Mouse (Mus musculus) liver, embryonic 13.5 days (tissue): ENCODE data around the gene Gng5. TPM values are rescaled to one million over a fixed set of nuclear protein-coding genes. Genes with fewer than 3 reads are reported as not detected.

Source experiments
- ATAC-seq: fragments of 200-750 bp; cut with Nextera tagmentation; 2 replicates; pipeline ENCODE4 v1.8.0; 2017; ENCODE audit warnings: low read depth, mild to moderate bottlenecking, moderate number of reproducible peaks, moderate library complexity
- DNase-seq: peaks from one replicate; pipeline ENCODE4 v3.0.0; 2022
- H3K27ac ChIP-seq: fragments of 300-500 bp; sonication (generic); 2 replicates; pipeline ENCODE4 v1.5.1; 2015; ENCODE audit warnings: moderate library complexity, mild to moderate bottlenecking, inconsistent platforms
- H3K27me3 ChIP-seq: fragments of 300-500 bp; sonication (generic); 2 replicates; pipeline ENCODE4 v1.6.1; 2015; ENCODE audit warnings: mild to moderate bottlenecking, inconsistent platforms
- H3K36me3 ChIP-seq: fragments of 300-500 bp; sonication (generic); 2 replicates; pipeline ENCODE4 v1.6.1; 2015; ENCODE audit warnings: mild to moderate bottlenecking, inconsistent platforms
- H3K4me1 ChIP-seq: fragments of 300-500 bp; sonication (generic); replicated peaks from 2 replicates; pipeline ENCODE4 v1.6.1; 2015; ENCODE audit warnings: inconsistent platforms
- H3K4me2 ChIP-seq: fragments of 300-500 bp; sonication (generic); 2 replicates; pipeline ENCODE4 v1.6.1; 2015; ENCODE audit warnings: inconsistent platforms, mild to moderate bottlenecking, moderate library complexity
- H3K4me3 ChIP-seq: fragments of 300-500 bp; sonication (generic); replicated peaks from 2 replicates; pipeline ENCODE4 v1.5.1; 2015; ENCODE audit warnings: mild to moderate bottlenecking, inconsistent platforms
- H3K9ac ChIP-seq: fragments of 300-500 bp; sonication (generic); 2 replicates; pipeline ENCODE4 v1.6.1; 2015; ENCODE audit warnings: mild to moderate bottlenecking, inconsistent platforms
- H3K9me3 ChIP-seq: fragments of 300-500 bp; sonication (generic); replicated peaks from 2 replicates; pipeline ENCODE4 v1.6.1; 2016; ENCODE audit warnings: inconsistent platforms
- WGBS: fragments of 180-500 bp; shearing (Covaris S2); methylation state at CpG from one replicate; pipeline ENCODE4 v1.1.7; 2015; ENCODE audit not compliant: insufficient replicate concordance; 5-methylcytosine and 5-hydroxymethylcytosine counted together
- polyA plus RNA-seq: library from polyadenylated mRNA; unstranded; fragments of >200 nt; fragmentation: Nextera tagmentation; extraction: Ambion mirVana; gene quantifications from 2 replicates; pipeline ENCODE4 v1.2.1, GENCODE M21; 2015

The Gng5 gene
- polyA plus RNA-seq, 1 experiment from 2014 or later, result 639 TPM

GRCm38 (mm10) chr3:146543632-146544031 is 44.0 kb downstream of the Gng5 start:
- H3K4me1 ChIP-seq, result no peaks in the 10 kb centered on the region
- DNase-seq, result no peak
- H3K27me3 ChIP-seq, result no peaks in the 10 kb centered on the region
- H3K4me2 ChIP-seq, result no peak overlapping the region
- no peaks in the 10 kb centered on the region for H3K36me3 ChIP-seq
- 16% methylated on average over 1 of the region's 1 CpGs for WGBS
- H3K4me3 ChIP-seq, result no peak overlapping the region
- no peak overlapping the region for H3K27ac ChIP-seq
- no peak overlapping the region for H3K9ac ChIP-seq
- ATAC-seq, result no peak
- no peaks in the 10 kb centered on the region for H3K9me3 ChIP-seq

- no peaks in the 10 kb centered on the region for H3K27me3 ChIP-seq
- H3K4me2 ChIP-seq, result no peak overlapping the region
- WGBS, result 58% methylated on average over 7 of the region's 7 CpGs
- H3K4me1 ChIP-seq, result no peaks in the 10 kb centered on the region
- no peak overlapping the region for H3K9ac ChIP-seq
- no peaks in the 10 kb centered on the region for H3K9me3 ChIP-seq
- H3K36me3 ChIP-seq, result no peaks in the 10 kb centered on the region
- DNase-seq (no peak), ATAC-seq (no peak)
- no peak overlapping the region for H3K4me3 ChIP-seq
- no peak overlapping the region for H3K27ac ChIP-seq
Measured at GRCm38 (mm10) chr3:146554816-146555215, 55.2 kb downstream of the Gng5 start.

Other genes starting within 250 kb of the Gng5 start
- gene Ssx2ip, start 95.2 kb upstream of the Gng5 start, polyA plus RNA-seq, result 105 and 130 TPM in 2 replicates
- gene Ctbs, start 50.0 kb upstream of the Gng5 start, polyA plus RNA-seq, result 4.8 and 4.9 TPM in 2 replicates
- gene Spata1, start 54 bp upstream of the Gng5 start, polyA plus RNA-seq, result 0.88 and 1.1 TPM in 2 replicates
- 41.5 and 52.6 TPM in 2 replicates for gene Rpf1, start 21.6 kb downstream of the Gng5 start, polyA plus RNA-seq
- 2.1 and 3.0 TPM in 2 replicates for gene Uox, start 70.6 kb downstream of the Gng5 start, polyA plus RNA-seq
- 0.35 and 0.54 TPM in 2 replicates for gene Dnase2b, start 115.8 kb downstream of the Gng5 start, polyA plus RNA-seq
- not detected in 2 replicates for gene 4930503B20Rik, start 151.5 kb downstream of the Gng5 start, polyA plus RNA-seq
- 0.22 and 0.44 TPM in 2 replicates for gene Samd13, start 185.8 kb downstream of the Gng5 start, polyA plus RNA-seq